Mouse (Mus musculus) right cerebral cortex, postnatal 10 days (tissue): ENCODE measurements at regions not wholly inside any gene's neighbourhood (a gene's known extent, or its start where the extent isn't known, plus 50 kb on each side); places are given as distances from the start of the nearest gene placed in this dataset.
A peak's percentile ranks its signal among the peaks of the same experiment; 100 is the strongest.

Source experiments
- DNase-seq, 2 experiments: peaks; one replicate each; pipeline ENCODE4 v3.0.0; 2021; ENCODE audit warnings: low spot score in 2 of 2

- no peak for DNase-seq
Measured at GRCm38 (mm10) chr1:104424796-104425195, 343.5 kb upstream of the Cdh20 start.

DNA sequence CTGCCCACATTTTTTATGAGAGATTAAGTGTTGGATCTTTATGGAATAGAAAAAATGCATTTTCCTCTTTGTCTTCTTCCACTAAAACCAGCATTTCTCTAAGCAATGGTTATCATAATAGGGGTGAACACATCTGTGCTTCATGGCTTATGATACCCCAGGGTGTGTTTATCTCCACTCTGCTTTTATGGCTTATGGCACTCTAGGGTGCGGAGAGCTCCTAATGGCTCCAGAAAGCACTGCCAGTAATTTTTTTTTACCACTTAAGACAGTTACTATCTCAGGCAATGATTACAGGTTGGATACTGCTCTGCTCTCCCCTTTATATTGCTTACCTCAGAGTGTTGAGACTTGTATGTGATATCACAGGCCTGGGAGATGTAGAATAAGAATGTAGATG, 343.0 kb upstream of the Cdh20 start:
- no peak for DNase-seq

DNA sequence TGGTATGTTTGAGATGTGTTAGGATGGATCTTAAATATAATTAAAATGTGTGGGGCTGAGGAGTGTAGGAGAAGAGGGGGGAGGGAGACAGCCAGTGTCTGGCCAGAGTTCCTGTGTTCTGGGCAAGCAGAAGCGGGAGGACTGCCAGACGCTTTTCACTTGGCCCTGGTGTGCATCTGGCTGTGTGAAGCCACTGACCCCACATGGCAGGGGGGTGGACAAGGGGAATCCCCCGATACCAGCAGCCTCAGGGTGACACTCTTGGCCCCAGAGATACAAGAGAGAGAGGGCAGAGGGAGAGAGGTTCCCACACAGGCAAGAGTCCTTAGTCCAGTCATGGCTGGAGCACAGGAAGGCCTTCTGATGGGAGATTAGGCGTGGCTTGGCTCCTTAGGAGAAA, 318.7 kb upstream of the Cdh20 start:
- no peak for DNase-seq

DNA sequence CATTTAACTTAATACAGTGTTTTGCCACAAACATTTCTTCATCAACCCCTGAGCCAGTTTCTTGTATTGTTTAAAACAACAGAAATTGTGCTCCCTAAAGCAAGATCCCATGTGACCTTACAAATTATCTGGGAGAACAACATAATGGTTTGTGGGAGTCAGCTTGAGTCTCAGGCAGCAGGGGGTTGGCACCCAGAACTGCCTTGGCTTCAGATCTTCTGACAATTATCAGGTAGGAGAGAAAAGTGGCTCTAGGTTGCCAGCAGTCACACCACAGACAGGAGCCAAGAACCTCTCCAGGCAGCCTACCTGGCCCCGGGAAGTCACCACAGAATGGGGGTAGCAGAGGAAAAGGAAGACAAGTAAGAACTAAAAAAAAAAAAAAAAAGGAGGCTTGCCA, 299.8 kb upstream of the Cdh20 start:
- no peak for DNase-seq

DNA sequence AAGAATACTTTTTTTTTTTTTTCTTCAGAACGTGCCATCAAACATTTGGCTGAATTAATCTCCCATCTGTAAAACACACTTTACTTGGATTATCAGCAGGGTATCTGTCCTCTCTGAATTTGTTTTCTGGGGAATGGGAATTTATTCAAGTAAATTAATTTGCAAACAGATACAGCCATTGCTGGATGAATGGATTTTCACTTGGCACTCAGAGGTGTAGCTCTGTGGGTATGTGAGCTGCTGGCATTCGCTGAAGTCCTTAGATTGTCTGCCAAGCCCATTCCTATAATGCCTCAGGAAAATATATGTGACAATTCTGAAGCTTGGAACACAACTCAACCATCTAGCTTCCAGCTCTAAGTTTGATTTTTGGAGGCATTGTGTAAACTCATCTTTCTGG, 288.6 kb upstream of the Cdh20 start:
- peak; percentile 22 to 27 for DNase-seq
